Mouse (Mus musculus): Measurements from ENCODE around the gene Tanc1.

The Tanc1 gene

DNA sequence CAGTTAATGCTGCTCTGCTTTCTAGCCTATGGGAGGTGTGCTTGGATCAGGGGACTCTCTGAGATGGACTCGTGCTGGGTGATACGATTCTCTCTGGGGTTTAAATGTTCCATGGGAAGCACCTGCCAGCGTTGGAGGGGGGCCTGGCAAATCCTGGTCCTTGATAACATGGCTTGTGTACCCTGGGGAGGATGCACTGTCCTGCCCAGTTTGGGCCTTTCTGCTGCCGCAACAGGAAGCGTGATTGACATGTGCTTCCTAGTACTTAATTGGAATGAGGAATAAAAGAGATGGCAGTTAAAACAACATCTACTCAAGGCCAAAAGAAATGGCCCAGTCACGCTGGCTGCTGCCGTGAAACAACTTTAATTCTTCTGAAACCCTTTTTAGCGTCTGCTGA lies 109.3 kb downstream of the Tanc1 start:
- DNase-seq, result peak in 1 of 2 experiments; percentile 5

DNA sequence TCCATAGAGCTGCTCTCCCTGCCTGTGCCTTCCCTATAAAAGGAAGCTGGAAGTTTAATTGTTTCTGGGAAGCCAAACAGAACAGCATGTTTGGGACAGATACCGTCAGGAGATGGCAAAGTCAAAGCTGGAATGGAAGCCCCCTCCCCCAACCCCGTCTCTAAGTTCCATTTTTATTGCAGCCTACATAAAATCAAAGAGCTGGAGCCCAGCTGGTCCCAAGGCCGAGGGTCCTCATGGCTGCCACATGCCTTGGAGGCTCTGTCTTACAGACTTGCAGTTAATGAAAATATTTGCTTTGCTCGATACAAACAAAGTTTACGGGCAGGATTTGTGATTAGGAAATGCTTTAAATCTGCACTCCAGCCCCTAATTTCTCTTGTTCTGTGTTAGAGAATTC lies 109.9 kb downstream of the Tanc1 start:
- peak in 1 of 2 experiments; percentile 1 for DNase-seq

DNA sequence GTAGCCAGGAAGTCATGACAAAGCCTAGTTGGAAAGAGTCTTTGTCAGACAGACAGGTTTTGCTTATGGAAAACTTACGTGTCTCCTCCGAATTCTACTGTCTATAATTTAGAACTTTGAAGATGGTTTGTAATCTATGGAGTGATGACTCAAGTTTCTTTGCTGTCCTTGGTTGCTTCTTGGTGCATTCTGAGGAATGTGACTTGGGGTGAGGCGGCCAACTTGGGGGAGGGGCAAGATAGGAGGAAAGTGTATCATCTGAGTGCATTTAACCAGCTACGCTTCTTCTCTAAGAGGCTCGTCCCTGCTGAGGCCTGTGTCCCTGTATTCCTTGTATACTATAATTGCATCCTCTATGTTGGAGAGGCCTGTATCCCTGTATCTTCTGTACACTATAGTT lies 111.5 kb downstream of the Tanc1 start:
- DNase-seq, result no peak

DNA sequence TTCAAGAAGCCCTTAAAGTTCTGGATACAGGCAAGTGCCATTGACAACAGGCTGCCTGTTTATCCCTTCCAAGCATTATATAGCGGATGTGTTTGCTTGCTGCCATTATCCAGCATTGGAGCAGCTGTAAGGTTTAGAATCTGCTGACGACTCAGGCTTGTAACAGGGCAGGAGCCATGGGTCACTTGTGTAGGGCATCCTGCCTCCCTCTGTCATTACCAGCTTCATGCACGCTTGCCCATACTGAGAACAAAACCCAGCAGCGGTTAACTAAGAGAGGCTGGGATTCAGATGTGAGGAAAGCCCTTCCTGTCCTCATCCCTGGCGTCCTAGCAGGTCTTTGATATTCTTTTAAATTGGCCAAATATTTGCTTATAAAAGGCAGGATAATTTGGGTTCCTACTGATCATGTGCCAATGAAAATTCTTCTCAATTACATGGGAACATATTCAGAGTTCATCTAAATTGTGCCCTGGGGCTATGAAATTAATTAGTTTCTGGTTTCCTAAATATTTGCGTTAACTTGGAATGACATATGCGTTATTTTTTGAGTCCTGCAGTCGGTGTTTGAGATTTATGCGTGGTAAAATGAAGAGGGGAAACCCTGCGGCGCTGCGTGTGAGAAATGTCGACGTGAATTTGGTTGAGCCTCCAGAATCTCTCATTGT lies 113.8 kb downstream of the Tanc1 start:
- DNase-seq, result no peak

DNA sequence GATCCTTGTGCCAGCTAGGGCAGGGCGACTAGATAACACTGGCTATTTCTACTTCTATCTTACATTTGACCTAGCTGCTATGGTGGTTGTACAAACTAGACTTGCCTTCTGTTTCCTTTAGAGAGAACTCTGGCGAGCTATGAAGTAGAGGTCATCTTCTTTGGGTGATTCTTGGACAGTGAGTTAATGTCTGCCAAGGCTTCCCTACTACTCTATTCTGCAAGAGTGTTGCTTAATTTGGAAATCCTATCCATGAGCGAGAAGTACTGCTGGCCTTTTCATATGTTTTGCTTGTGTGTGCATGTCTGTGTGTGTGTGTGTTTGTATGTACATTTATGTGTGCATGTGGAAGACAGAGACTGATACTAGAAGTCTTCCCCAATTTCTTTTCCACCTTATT lies 120.0 kb downstream of the Tanc1 start:
- no peak for DNase-seq

DNA sequence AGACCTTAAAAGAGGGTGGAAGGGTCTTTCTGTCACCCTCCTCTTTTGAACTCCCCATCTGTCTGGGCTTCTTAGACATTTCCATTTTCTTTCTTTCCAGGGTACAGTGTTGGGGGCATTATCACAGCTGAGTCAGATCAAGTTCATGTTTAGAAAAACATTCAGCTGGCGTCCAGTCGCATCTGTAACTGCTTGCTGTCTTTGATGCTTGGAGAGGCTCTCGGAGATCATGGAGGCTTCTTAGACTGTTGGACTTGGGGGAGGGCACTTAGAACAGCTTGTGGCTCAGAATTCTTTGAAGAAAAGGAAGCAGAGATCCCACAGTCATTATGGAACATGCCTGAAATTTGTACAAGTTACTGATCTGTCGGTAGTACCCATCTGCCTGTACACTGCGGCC lies 121.6 kb downstream of the Tanc1 start:
- DNase-seq, result no peak

DNA sequence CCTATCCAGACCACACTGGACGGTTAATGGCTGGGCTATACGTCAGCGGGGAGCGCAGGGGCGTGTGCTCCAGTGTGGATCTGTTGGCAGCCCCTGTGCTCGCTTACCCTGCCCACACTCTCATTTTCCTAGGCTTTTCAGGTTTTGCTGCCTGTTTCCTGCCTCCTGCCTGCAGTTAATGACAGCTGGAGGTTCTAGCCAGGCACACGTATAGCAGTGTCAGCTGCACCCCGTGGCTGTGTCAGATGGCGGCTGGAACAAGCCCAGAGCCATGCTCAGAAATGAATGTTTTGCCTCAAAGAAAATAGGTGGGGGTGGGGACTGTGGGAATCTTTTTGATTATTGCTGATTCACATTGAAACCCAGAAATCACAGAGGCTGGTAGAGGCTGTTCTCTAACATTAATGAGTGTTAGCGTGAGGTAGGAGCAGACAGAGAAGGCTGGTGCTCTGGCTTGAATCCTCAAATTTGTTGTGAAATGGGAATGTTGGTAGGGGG lies 124.6 kb downstream of the Tanc1 start:
- peak; percentile 87 to 88 for DNase-seq

DNA sequence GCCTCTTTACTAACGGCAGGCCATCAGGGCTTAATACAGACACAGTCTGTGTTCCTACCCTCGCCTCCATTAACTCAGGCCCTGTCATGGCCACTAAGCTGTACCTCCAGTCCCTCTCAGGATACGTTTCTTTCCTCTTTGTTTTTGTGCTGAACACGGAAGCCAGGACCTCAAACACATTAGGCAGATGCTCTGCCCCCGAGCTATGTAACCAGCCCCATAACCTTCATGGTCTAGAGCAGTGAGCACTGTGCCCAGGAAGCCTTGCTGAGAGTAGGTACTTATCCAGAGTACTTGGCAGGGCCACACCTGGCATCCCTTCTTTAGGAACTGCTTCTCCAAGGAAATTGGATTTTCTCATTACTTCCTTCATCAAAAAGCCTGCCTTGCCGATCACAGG lies 125.5 kb downstream of the Tanc1 start:
- no peak for DNase-seq

DNA sequence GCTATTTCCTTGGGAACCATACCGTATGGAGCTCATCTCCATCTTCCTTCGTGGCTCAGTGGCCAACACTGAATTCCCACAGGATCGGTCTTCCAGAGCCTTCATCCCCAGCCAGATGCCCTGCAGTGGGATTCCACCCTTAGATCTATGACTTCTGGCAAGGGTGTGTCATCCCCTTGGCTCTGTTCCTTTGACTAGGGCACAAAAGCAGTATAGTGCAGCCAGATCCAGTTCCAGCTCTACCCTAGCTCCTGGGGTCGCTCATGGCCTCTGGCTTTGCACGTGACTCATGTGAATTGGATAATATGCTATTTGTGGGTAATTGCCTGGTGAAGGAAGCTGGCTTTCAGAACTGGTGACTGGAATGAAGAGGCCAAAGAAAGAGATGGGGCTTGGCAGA lies 126.5 kb downstream of the Tanc1 start:
- DNase-seq, result no peak

DNA sequence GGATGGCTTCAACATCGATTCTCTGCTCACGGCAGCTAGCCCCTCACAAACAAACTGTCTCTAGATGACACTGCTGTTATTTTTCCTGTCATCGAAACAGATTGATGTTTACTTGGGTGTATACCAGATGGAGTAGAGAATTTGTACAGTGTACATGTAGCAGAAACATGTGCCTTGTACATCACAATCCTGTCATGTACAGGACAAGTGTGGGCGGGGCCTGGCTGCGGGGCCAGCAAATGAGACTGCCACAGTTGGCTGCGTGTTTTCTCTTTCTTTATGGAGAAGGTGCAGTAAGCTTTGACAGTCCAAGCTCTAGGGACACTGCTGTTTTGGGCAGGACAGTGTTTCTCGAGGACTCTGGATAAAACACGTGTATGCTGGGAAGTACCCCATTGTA lies 127.2 kb downstream of the Tanc1 start:
- no peak for DNase-seq

DNA sequence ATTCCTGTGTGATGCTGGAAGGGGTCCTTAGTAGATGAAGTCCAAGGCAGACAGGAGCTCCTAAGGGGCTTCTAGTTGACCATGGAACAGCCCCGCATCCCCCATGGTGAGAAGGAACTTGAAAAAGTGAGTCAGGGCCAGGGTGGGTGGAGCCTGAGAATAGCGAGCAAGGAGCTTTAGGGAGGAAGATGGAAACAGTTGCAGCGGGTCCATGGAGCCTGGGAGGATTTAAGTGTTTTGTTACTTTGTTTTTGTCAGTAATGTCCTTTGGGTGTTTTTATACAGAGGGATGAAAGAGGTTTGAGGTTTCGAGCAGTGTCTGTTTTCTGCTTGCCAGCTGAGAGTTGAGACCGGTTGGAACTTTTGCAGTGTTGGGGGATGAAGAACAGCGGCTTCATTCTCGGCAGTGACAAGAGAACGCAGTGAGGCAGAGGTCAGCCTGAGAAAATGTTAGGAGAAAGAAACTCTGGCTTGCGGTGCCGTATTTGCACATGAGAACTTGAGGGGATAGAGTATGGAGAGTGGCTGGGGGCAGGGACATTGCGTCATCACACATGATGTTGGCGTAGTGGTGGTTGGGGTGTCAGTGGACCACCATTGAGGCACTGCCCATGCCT lies 130.8 kb downstream of the Tanc1 start:
- DNase-seq, result no peak

DNA sequence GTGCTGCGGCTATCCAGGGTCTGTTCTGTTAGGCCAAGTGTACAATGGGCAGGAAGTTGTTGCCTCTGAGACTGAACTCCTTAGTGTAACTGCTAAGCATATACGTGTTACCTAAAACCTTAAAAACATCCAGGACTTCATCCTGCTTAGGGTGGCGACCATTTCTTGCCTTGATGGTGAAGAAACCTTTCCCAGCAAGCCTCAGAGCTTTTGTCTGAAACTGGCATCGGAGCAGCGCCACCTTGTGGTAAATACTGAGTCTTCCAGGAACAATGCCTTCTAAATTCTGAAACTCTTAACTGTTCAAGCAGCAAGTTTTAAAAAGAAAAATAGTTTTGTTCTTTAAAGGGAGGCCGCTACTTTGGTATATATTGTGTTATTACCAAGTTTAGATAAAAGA lies 133.6 kb downstream of the Tanc1 start:
- peak; percentile 68 to 78 for DNase-seq

DNA sequence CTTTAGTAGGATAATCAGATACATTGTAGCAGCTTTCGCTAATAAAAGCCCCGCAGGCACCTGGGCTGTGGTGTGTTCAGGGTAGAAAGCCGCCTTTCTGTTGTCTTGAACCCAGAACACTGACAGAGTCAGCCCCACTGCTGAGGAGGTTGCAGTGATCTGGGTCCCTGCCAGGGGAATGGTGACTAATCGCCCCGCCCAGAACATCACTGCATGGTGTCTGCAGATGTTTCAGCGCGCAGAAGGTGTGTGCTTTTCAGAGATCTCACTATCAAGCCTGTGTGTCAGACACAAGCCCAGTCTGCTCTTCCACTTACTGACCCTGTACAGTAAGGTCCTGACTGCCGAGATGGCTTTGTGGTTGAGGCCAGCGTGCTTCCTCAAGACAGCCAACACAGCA lies 134.2 kb downstream of the Tanc1 start:
- DNase-seq, result peak; percentile 40 to 49

DNA sequence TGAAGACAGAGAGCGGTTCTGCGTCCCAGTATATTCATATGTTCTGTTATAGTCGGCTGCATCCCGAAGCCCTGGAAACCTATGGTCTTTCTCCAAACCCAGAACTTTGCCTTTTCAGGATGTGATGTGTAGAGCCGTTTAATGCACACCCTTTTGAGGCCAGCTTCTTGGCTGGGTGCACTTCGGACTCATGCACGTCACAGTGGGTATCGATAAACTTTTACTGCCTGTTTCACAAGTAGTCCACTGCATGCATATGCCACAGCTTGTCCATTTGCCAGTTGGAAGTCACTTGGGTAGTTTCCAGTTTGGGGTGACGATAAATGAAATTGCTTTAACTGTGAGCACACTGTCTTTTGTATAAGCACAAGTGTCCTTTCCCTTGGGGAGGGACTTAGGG lies 135.9 kb downstream of the Tanc1 start:
- no peak for DNase-seq

DNA sequence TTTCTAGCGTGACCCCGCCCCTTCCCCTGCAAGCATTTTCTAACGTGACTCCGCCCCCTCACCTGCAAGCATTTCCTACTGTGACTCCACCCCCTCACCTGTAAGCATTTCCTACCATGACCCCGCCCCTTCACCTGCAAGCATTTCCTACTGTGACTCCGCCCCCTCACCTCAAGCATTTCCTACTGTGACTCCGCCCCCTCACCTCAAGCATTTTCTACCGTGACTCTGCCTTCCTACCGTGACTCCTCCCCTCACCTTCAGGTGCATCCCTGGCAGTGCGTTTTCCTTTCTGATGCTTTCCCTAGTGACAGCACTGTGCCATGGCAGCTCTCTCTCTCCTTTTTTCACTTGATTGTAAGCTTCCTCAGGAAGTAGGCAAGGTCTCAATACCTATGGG lies 137.5 kb downstream of the Tanc1 start:
- DNase-seq, result no peak

DNA sequence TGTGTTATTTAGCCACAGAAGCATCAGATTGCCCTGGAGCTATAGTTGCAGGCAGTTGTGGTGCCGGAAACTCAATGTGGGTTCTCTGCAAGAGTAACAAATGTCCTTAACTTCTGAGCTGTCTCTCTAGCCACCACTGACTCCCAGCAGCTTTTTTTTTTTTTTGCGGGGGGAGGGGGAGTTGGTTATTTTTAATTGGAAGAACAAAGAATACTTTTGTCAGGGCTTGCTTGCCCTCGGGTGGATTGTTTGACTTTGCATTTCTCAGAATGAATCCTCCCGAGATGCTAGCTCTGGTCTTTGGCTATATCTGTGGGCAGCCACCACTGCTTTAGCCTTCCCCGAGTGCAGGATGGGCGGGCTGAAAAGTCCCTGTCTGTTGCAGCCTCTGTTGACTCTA lies 139.3 kb downstream of the Tanc1 start:
- no peak for DNase-seq

DNA sequence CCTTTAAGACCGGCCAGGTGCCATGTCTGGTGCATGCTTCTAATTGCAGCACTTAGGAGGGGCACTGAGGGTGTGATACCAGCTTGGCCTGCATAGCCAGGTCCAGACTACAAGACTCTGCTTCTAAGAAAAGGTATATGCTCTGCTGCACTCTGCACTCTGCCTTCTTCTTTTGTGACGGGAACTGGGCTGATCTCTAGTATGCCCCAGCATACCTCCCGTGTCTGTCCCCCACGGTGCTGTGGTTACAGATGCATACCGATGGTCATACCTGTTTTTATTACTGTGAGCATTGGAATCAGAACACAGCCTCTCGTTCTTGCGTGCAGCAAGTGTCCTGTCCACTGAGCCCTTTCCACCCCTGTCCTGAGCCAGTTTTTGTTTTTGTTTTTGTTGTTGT lies 140.3 kb downstream of the Tanc1 start:
- DNase-seq, result no peak

DNA sequence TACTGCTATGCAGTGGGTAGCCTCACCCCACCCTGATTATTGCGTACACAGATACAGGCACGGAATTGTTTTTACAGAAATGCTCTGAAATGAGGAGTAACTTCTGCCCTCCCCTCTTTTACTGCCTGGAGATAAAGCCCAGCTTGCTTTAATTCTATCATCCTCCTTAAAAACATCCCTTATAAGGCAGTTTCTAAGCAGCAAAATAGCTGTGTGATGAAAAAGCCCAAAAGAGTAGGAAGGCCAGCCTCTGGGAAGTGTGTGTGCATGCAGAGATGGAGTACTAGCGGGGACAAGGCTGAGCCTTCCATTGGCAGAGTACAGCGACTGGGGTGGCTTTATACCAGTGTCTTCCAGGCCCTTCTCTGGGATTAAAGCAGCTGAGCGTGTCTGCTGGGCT lies 140.9 kb downstream of the Tanc1 start:
- no peak for DNase-seq

DNA sequence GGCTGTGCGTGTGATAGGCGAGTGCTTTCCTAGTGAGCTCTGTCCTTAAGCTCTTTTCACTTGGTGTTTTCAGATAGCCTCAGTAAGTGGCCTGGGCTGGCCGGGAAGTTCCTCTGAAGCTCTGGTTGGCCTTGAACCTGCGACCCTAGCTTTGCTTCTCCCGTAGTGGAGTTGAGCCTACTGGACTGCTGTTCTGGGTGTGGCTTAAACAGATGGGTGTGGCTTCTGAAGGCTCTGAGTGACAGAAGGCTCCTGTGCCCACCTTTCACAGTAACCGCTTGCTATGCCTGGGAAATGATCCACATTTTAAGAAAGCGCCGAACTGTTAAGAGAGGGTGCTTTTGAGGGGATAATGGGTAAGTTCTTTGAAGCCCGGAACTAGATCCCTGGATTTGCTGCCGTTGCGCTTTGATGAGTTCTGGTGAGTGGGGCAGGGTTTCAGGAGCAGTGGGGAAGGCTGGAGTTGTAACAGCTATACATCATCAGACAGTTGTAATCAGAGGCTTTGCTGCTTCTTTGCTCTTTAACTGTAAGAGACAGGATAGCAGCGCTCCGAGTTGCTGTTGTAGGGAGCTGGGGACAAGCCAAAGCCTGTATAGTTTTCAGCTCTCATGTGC lies 144.4 kb downstream of the Tanc1 start:
- DNase-seq, result no peak

DNA sequence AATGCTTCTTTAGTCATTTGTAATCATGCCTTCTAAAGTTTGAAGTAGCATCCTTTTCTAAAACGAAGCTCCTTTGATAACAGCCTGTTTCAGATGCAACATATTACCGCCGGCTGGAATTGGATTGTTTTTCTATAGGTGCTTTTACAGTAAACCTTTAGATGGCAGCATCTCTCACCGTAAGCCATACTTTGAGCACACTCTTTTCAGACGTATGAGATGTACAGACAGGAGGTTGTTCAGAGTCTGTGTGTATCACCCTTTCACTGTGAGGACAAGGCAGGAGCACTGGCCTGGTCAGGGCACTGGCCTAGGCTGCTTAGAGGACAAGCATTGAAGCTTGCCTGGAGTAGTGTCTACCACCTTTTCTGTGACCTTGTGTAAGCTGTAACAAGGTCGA lies 145.2 kb downstream of the Tanc1 start:
- no peak for DNase-seq

DNA sequence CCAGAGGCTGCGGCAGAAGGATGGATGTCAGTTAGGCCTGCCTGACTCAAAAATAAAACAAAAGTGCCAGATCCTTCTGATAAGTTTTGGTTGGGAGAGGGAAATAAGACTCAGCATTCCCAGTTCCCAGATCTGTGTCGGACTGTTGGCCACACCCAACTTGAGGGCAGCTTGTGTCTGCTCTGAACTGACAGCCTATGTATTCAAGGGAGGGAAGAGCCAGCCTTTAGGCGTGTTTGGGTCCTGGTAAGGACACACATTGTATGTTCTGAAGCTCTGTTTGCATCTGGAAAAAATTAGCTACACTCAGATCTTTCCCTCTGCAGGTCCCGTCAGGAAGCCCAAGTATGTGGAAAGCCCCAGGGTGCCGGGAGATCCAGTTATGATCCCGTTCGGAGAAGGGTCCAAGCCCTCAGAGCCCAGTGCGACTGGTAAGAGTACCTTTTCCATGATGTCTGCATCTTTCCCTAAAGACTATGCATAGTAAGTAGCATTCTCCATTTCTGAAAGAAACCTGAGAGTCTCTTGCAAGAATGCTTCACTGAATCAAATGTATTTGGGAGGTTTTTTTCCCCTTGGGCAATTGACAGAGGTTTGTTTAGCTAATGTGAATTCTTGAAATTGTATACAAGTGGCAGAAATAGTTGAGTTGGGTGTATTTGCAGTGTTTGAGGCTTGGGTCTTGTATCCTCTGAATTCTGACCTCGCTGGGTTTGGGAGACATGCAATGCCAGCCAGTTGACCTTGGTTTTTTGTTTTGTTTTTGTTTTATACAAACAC lies 146.5 kb downstream of the Tanc1 start:
- no peak for DNase-seq

DNA sequence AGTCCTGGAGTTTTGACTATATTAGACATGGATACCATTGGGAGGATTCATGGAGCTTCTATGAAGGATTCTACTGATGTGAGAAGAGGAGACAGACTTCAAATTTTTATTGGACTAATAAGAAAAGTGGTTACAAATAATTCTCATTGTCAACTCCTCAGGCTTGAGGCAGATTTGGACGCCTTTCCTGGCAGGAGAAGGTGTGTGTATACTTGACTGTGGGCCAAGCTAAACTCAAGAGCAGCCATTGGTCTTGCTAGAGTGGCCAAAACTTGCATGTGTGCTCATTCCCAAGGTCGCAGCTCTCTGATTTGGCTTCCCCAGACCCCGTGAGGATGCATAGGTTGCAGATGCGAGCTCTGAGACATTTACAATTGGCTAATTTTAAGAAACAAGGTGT lies 148.9 kb downstream of the Tanc1 start:
- no peak for DNase-seq

DNA sequence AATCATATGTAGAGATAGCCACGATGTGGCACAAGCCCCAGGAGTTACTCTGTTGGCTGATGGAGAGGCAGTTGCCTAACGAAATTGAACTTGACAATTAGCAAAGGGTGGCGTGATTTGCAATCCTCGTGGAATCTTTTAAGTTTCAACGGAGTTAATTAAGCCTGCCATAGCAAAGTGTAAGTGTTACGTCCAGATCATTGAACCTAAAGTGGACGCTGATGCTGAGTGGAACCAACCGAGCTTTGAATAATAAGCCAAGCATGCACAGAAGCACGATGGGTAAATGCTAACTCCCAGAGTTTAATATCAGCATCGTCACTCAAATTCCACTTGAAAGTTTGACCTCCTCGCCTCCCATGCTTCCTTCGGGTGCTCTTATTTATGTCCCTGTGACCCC lies 149.3 kb downstream of the Tanc1 start:
- no peak for DNase-seq

DNA sequence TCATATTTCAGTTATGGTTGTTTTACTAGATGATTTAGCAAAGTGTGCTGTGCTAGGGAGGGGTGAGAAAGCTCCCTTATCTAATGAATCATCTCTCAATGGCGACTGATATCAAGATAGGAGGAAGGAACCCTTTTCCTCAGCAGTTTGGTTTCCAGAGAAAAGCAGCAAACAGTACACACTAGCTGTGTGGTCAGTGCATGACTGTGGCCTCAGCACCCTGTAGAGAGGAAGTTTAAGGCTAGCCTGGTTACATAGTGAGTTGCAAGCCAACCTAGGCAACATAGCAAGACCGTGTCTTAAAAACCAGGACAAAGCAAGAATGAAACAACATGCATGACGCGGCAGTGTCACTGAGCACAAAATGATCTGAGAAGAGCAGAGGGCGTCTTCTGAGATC lies 150.4 kb downstream of the Tanc1 start:
- no peak for DNase-seq
